Mouse (Mus musculus) megakaryocyte, embryonic 14.5 days (primary cell): Measurements from ENCODE around the gene Cpne5.

Experiments
- FLI1 ChIP-seq: IDR thresholded peaks from 2 replicates; pipeline ENCODE4 v1.6.1; 2012; ENCODE audit warnings: low read length, inconsistent platforms, mixed read lengths
- GATA1 ChIP-seq: IDR thresholded peaks from 3 replicates; pipeline ENCODE4 v1.6.1; 2012; ENCODE audit warnings: mixed read lengths, low read length, inconsistent platforms, borderline replicate concordance

DNA sequence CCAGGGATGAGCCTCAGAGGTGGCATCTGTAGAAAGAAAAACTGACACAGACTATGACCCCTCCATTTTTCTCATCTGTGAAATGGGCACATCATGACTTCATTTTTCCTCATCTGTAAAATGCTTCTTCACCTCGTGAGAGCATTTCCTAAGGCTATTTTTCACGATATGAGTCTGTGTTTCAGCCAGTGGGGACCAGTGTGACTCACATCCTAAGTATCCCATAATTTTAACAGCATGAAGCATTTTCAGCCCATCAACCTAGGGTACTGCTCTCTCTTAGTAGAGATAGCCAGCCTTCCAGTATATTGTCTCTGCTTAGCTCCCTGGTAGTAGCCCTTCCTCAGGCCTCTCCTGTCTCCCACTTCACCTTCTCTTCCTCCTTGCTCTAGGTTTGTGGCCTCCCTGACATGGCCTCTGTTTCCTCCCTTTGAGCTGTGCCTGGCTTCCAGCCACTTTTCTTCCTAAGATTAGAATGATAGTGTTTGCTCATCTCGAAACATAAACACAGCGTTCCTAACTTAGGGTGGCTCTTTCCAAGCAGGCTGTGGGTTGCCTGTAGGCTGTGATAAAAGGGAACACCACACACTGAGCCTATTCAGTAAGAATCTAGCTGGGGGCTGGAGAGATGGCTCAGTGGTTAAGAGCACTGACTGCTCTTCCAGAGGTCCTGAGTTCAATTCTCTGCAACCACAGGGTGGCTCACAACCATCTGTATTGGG, 57.4 kb downstream of the Cpne5 start:
- no peak for TF ChIP-seq GATA1
- no peak for TF ChIP-seq FLI1
